Mouse (Mus musculus): Measurements from ENCODE around the gene Ntm.

Ntm gene

GRCm38 (mm10) chr9:29104442-29104841, 858.5 kb downstream of the Ntm start:
- no peak for DNase-seq

GRCm38 (mm10) chr9:29103993-29104392, 858.9 kb downstream of the Ntm start:
- DNase-seq = no peak

- no peak for DNase-seq
These were observed 862.3 kb downstream of the Ntm start for GRCm38 (mm10) chr9:29100624-29101023.

- no peak for DNase-seq
These were observed 870.5 kb downstream of the Ntm start for GRCm38 (mm10) chr9:29092443-29092842.

- DNase-seq = no peak
These were observed 874.3 kb downstream of the Ntm start for GRCm38 (mm10) chr9:29088657-29089056.

GRCm38 (mm10) chr9:29087656-29088055, 875.3 kb downstream of the Ntm start:
- DNase-seq = no peak

- no peak for DNase-seq
These were observed 875.8 kb downstream of the Ntm start for GRCm38 (mm10) chr9:29087171-29087570.

- DNase-seq = no peak
These were observed 886.9 kb downstream of the Ntm start for GRCm38 (mm10) chr9:29075924-29076577.

GRCm38 (mm10) chr9:29075243-29075642, 887.7 kb downstream of the Ntm start:
- no peak for DNase-seq

- DNase-seq = no peak
These were observed 888.4 kb downstream of the Ntm start for GRCm38 (mm10) chr9:29074494-29074893.

GRCm38 (mm10) chr9:29071997-29072396, 890.9 kb downstream of the Ntm start:
- DNase-seq = no peak

GRCm38 (mm10) chr9:29067572-29067971, 895.4 kb downstream of the Ntm start:
- no peak for DNase-seq

GRCm38 (mm10) chr9:29060293-29060692, 902.6 kb downstream of the Ntm start:
- no peak for DNase-seq

- DNase-seq = no peak
These were observed 904.1 kb downstream of the Ntm start for GRCm38 (mm10) chr9:29058811-29059210.

GRCm38 (mm10) chr9:29055637-29056036, 907.3 kb downstream of the Ntm start:
- no peak for DNase-seq

- no peak for DNase-seq
These were observed 926.5 kb downstream of the Ntm start for GRCm38 (mm10) chr9:29036466-29036865.

GRCm38 (mm10) chr9:29036058-29036457, 926.9 kb downstream of the Ntm start:
- DNase-seq = no peak

GRCm38 (mm10) chr9:29026410-29026809, 936.5 kb downstream of the Ntm start:
- DNase-seq = no peak

GRCm38 (mm10) chr9:29025603-29026002, 937.3 kb downstream of the Ntm start:
- DNase-seq = no peak

- DNase-seq = no peak
These were observed 937.8 kb downstream of the Ntm start for GRCm38 (mm10) chr9:29025104-29025503.

- no peak for DNase-seq
These were observed 946.1 kb downstream of the Ntm start for GRCm38 (mm10) chr9:29016879-29017278.

GRCm38 (mm10) chr9:29013881-29014280, 949.1 kb downstream of the Ntm start:
- no peak for DNase-seq

- DNase-seq = no peak
These were observed 950.4 kb downstream of the Ntm start for GRCm38 (mm10) chr9:29012541-29012940.

GRCm38 (mm10) chr9:29011476-29011875, 951.5 kb downstream of the Ntm start:
- no peak for DNase-seq

- no peak for DNase-seq
These were observed 958.4 kb downstream of the Ntm start for GRCm38 (mm10) chr9:29004534-29004933.

All from right cerebral cortex, postnatal 14 days (tissue).